Mouse (Mus musculus): Measurements from ENCODE around the gene Bcl7a. TPM values are rescaled to one million over a fixed set of nuclear protein-coding genes. Genes with fewer than 3 reads are reported as not detected.

Gene Bcl7a
- polyA plus RNA-seq, 1 experiment from 2014 or later: 7.7 TPM

DNA sequence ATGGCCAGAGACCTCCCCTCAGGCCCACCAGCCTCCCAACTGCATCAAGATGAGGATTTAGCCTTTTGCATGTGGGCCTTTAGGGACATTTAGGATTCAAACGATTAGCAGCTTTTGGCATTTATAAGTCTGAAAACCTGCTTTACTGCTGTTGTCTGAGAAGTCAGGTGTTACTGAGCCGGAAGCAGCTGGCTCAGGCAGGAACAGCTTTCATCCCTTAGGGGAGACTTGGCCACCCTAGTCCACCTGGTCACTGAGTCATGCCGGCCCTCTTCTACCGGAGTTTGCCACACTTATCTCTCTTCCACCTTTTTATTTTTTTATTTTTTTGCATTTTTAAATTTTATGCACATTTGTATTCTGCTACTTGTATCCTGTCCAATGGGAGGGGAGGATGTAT is 13.6 kb downstream of the Bcl7a start:
- 81% methylated on average over 4 of the region's 4 CpGs for WGBS
- H3K36me3 ChIP-seq (ENCODE audit: insufficient read depth, low read length): peaks cover 13% of the 10 kb centered on the region; the same call in 1 of the 2 replicates

DNA sequence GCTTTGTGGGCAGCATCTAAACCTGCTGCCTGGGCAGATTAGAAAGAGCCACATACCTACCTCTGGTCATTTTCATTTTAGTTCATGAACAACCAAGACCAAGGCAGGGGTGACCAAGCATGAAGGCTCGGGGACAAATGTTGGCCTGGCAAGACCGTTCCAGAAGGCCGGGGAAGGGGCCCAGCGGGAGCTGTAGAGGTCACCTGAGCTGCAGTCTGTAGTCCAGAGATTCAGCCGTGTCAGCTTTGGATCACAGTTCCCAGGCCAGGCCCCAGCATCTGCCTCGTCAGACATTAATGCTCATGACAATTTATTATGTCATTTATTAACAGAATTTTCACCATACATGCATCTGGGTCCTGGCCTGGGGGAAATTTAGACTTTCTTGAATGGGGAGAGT is 15.8 kb downstream of the Bcl7a start:
- DNase-seq (ENCODE audit: low spot score) (no peak), ATAC-seq (no peak)
- no peak for TF ChIP-seq EP300 (IDR thresholded peaks at IDR 0.05)
- no peak for TF ChIP-seq CTCF (IDR thresholded peaks at IDR 0.05)
- Histone ChIP-seq H3K36me3 (ENCODE audit: insufficient read depth, low read length) (peaks cover 13% of the 10 kb centered on the region; the same call in 1 of the 2 replicates), H3K4me3 (ENCODE audit: low read depth, low read length) (no peak overlapping the region), H3K9ac (replicated peaks; ENCODE audit: low read depth) (no peak overlapping the region), H3K4me1 (ENCODE audit: insufficient read depth, low read depth, low read length) (peaks cover 6% of the 10 kb centered on the region; the same call in 1 of the 2 replicates), H3K27ac (ENCODE audit: low read length) (no peak overlapping the region), H3K4me2 (replicated peaks; ENCODE audit: low read depth, low read length) (no peak overlapping the region), H3K9me3 (ENCODE audit: low read length) (no peaks in the 10 kb centered on the region), H3K27me3 (replicated peaks; ENCODE audit: insufficient read depth, low read length) (no peaks in the 10 kb centered on the region)
- WGBS: 89% methylated on average over 6 of the region's 6 CpGs

More for the DNA sequence above, 13.6 kb downstream of the Bcl7a start:
- Histone ChIP-seq H3K4me1 (ENCODE audit: insufficient read depth, low read depth, low read length) (no peaks in the 10 kb centered on the region), H3K9ac (replicated peaks; ENCODE audit: low read depth) (no peak overlapping the region), H3K9me3 (ENCODE audit: low read length) (no peaks in the 10 kb centered on the region), H3K4me3 (ENCODE audit: low read depth, low read length) (no peak overlapping the region), H3K4me2 (replicated peaks; ENCODE audit: low read depth, low read length) (no peak overlapping the region), H3K27me3 (replicated peaks; ENCODE audit: insufficient read depth, low read length) (no peaks in the 10 kb centered on the region), H3K27ac (ENCODE audit: low read length) (no peak overlapping the region)
- no peak for ATAC-seq
- no peak for TF ChIP-seq EP300 (IDR thresholded peaks at IDR 0.05)
- DNase-seq (ENCODE audit: low spot score): no peak

DNA sequence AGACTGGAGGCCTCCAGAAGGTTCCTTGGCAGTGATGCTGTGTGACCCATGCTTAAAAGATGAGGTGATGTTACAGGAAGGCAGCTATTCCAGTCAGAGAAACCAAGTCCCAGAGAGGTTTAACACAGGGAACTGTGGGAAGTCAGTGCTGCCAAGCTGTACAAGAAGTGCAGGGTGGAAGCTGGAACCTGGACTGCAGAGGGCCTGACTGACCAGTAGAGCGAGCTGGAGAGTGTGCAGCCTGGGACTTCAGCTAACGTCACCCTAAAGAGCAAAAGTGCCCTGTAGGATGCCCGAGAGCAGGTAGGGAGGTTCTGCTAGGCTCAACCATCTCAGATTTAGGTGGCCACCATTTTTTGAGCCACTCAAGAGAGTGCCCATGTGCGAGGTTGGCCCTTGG is 19.3 kb downstream of the Bcl7a start:
- no peaks in the 10 kb centered on the region for H3K27me3 ChIP-seq (replicated peaks; ENCODE audit: insufficient read depth, low read length)
- DNase-seq (ENCODE audit: low spot score) (no peak), ATAC-seq (no peak)
- H3K4me2 ChIP-seq (replicated peaks; ENCODE audit: low read depth, low read length): no peak overlapping the region
- 77% methylated on average over 4 of the region's 4 CpGs for WGBS
- H3K9me3 ChIP-seq (ENCODE audit: low read length): no peaks in the 10 kb centered on the region
- peaks cover 7% of the 10 kb centered on the region; the same call in 1 of the 2 replicates for H3K4me1 ChIP-seq (ENCODE audit: insufficient read depth, low read depth, low read length)
- no peak overlapping the region for H3K9ac ChIP-seq (replicated peaks; ENCODE audit: low read depth)
- H3K27ac ChIP-seq (ENCODE audit: low read length): 0 out of 2 replicates have a peak overlapping the region, but pooled peaks have one; percentile 87
- H3K36me3 ChIP-seq (ENCODE audit: insufficient read depth, low read length): peaks cover 10% of the 10 kb centered on the region; the same call in 1 of the 2 replicates
- TF ChIP-seq CTCF (IDR thresholded peaks at IDR 0.05): peak; percentile 42
- no peak for TF ChIP-seq EP300 (IDR thresholded peaks at IDR 0.05)
- no peak overlapping the region for H3K4me3 ChIP-seq (ENCODE audit: low read depth, low read length)

DNA sequence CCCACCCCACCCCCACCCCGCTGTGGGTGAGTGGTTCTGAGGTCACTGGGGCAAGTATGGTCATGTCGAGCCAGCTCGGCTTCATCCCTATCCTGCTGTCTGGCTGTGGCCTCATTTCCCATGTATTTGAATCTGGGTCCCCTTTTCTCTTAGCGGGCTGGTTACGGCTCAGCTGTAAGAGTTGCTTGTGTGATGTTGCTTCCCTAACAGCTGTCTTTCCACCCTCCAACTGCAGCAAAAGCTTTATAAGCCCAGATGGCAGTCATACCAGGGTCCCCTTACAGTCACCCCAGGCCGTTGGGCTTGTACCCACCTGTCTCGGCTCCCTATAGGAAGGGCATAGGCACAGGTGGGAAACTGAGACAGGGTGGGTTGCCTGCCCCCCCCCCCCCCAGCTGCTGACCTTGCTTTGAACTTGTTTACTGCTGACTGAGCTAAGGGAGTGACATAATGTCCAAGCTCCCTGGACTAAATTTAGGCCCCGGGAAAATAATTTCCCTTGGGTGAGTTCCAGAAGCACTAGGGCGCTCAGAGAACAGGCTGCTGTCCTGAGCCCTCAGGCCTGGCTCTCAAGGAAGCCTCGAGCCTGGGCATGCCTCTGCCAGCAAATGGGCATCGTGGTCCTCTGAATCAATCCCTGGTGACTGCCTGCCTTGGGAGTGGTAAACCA is 20.8 kb downstream of the Bcl7a start:
- Histone ChIP-seq H3K4me1 (ENCODE audit: insufficient read depth, low read depth, low read length) (peaks cover 7% of the 10 kb centered on the region; the same call in 1 of the 2 replicates), H3K36me3 (ENCODE audit: insufficient read depth, low read length) (peaks cover 10% of the 10 kb centered on the region; the same call in 1 of the 2 replicates), H3K4me3 (ENCODE audit: low read depth, low read length) (no peak overlapping the region), H3K9me3 (ENCODE audit: low read length) (no peaks in the 10 kb centered on the region), H3K4me2 (replicated peaks; ENCODE audit: low read depth, low read length) (no peak overlapping the region), H3K27ac (ENCODE audit: low read length) (peak overlapping the region; percentile 87), H3K27me3 (replicated peaks; ENCODE audit: insufficient read depth, low read length) (no peaks in the 10 kb centered on the region), H3K9ac (replicated peaks; ENCODE audit: low read depth) (no peak overlapping the region)
- ATAC-seq: peak; percentile 86
- 42% methylated on average over 11 of the region's 11 CpGs for WGBS
- TF ChIP-seq EP300 (IDR thresholded peaks at IDR 0.05) (peak; percentile 79), CTCF (IDR thresholded peaks at IDR 0.05) (no peak)
- DNase-seq (ENCODE audit: low spot score): peak; percentile 78

DNA sequence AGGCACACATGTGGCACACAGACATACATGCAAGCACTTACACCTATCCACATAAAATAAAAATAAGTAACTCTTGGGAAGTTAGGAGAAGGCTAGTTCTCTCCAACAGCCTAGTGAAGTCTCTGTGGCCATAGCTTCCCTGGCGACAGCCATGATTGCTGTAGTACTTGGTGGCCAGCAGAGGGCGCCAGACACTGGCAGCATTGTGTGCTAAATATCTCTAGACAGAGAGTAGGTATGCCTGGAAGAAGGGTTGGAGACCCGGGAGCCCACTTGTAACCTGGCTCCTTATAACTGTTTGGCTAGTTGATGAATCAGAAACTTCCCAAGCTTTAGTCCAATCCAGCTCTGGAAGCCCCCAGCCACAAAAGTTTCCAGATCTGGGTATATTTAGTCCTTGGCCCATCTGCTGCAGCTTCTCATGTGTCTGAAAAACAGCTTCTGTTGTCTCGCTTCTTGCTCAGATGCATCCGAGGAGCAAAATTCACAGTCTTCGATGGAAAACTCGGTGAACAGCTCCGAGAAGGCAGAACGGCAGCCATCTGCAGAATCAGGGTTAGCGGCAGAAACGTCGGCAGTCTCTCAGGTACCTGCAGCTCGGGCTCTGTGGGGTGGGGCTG is 25.3 kb downstream of the Bcl7a start:
- Histone ChIP-seq H3K4me3 (ENCODE audit: low read depth, low read length) (no peak overlapping the region), H3K27ac (ENCODE audit: low read length) (no peak overlapping the region), H3K27me3 (replicated peaks; ENCODE audit: insufficient read depth, low read length) (no peaks in the 10 kb centered on the region), H3K36me3 (ENCODE audit: insufficient read depth, low read length) (peaks cover 16% of the 10 kb centered on the region; the same call in 1 of the 2 replicates), H3K9ac (replicated peaks; ENCODE audit: low read depth) (no peak overlapping the region), H3K4me2 (replicated peaks; ENCODE audit: low read depth, low read length) (no peak overlapping the region), H3K9me3 (ENCODE audit: low read length) (no peaks in the 10 kb centered on the region), H3K4me1 (ENCODE audit: insufficient read depth, low read depth, low read length) (peaks cover 5% of the 10 kb centered on the region; the same call in 1 of the 2 replicates)
- 0 out of 2 replicates have a peak, but pooled peaks have one; percentile 46 for ATAC-seq
- peak; percentile 78 for DNase-seq (ENCODE audit: low spot score)
- 75% methylated on average over 13 of the region's 13 CpGs for WGBS
- TF ChIP-seq EP300 (IDR thresholded peaks at IDR 0.05) (no peak), CTCF (IDR thresholded peaks at IDR 0.05) (peak; percentile 96)

DNA sequence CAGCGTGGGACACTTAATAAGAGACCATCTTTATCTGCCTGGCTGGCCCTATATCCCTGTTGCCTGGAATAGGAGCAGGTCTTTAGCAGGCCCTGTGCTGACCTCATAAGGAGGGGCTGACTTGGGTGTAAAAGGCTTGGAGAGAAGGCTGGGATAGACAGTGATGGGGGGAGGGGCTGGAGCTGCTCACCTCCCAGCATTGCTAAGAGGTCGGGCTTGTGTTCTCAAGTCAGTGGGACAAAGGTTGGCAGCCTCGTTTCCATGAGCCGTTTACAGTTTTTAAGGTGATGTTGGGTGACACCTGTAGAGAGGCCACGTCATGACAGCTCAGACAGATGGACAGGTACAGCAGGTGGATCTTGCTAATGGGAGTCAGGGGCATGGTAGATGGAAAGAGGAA is 26.4 kb downstream of the Bcl7a start:
- no peaks in the 10 kb centered on the region for H3K9me3 ChIP-seq (ENCODE audit: low read length)
- no peak overlapping the region for H3K9ac ChIP-seq (replicated peaks; ENCODE audit: low read depth)
- DNase-seq (ENCODE audit: low spot score): no peak
- no peak for TF ChIP-seq EP300 (IDR thresholded peaks at IDR 0.05)
- no peak for TF ChIP-seq CTCF (IDR thresholded peaks at IDR 0.05)
- H3K4me2 ChIP-seq (replicated peaks; ENCODE audit: low read depth, low read length): no peak overlapping the region
- no peaks in the 10 kb centered on the region for H3K27me3 ChIP-seq (replicated peaks; ENCODE audit: insufficient read depth, low read length)
- H3K36me3 ChIP-seq (ENCODE audit: insufficient read depth, low read length): peaks cover 16% of the 10 kb centered on the region; the same call in 1 of the 2 replicates
- 90% methylated on average over 5 of the region's 5 CpGs for WGBS
- H3K4me1 ChIP-seq (ENCODE audit: insufficient read depth, low read depth, low read length): no peaks in the 10 kb centered on the region
- no peak for ATAC-seq
- H3K27ac ChIP-seq (ENCODE audit: low read length): no peak overlapping the region
- no peak overlapping the region for H3K4me3 ChIP-seq (ENCODE audit: low read depth, low read length)

Measured in lung, postnatal 0 days (tissue).